Mouse (Mus musculus): ENCODE measurements at regions not wholly inside any gene's neighbourhood (a gene's known extent, or its start where the extent isn't known, plus 50 kb on each side); places are given as distances from the start of the nearest gene placed in this dataset.

DNA sequence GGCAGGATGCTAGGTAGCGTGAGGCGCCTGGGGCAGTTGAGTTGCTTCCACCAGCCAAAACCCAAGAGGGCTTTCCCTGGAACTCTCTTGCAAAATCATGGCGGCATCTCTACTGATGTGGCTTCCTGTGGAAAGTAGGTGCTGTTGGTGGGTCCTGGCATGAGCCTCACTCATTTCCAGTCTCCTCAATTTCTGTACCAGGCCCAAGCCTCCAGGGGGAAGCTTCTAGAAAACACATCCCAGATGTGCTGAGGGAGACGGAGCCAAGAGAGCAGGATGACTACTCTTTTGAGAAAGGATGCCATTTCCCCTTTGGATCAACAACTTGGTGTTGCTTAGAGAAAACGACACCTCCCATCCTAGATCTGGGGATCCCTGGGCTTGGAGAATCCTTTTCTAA lies 50.9 kb upstream of the 1600014C23Rik start:
- TF ChIP-seq CTCF (IDR thresholded peaks at IDR 0.05; ENCODE audit: low read depth, low read length) (no peak), POLR2A (IDR thresholded peaks at IDR 0.05; ENCODE audit: extremely low read depth, insufficient read depth, low read length) (no peak)

Data from liver, adult 2 months (tissue).